Comparison of ENCODE assay signal across 8 mouse cellular contexts in the genomic region with DNA sequence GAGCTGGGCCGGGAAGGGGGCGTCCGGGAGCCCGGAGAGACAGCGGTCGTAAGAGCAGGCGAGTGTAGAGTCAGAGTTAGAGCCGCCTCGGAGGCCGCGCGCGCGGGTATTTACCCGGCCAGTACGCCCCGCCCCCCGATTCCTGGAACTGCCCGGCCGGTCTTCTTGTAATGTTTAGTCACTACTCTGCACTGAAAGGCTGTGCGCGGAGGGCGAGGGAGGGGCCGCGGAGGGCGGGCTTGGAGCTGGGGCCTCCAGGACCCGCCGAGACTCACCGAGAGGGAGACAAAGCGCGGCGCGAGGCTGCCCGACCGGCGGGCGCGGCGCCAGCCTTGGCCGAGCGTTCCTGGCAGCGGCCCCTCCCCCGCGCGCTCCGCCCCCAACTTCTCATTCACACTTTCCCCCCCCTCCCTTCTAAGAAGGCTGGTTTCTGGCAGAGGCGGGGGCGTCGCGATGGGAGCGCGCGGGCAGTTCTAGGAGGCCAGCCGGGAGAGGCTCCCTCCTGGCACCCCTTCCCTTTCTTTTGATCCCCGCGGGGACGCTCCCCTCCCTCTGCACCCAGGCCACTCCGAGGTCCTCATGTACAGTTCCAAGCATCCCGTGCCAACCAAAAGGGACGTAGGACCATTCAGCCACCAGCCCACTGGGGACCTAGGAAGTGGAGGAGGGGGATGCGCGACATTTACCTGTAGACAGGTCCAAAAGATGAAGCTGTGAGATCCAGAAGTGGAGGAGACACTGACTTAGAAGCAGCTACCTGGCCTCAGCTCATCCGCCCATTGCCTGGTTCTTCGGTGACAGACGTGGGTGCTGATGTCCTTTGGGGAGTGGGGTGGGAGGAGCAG. TPM values are rescaled to one million over a fixed set of nuclear protein-coding genes. Genes with fewer than 3 reads are reported as not detected.
DNase-seq lines count a peak whose midpoint lies in the region; ATAC-seq and TF ChIP-seq lines count a peak whose summit lies in the region.

No protein-coding gene starts in this region.

- WGBS in heart, embryonic 12.5 days, result under 1% methylated on average over 61 of the region's 65 CpGs
- WGBS in kidney, postnatal 0 days, result under 1% methylated on average over 52 of the region's 65 CpGs
- WGBS in liver, adult 2 months, result 1% methylated on average over 61 of the region's 65 CpGs
- under 1% methylated on average over 65 of the region's 65 CpGs for WGBS in stomach, embryonic 14.5 days

- no peak for TF ChIP-seq CTCF in kidney, postnatal 0 days (IDR thresholded peaks at IDR 0.05; ENCODE audit: low read depth)
- 0 out of 2 replicates have a peak, but pooled peaks have one; percentile 4 for TF ChIP-seq CTCF in liver, adult 2 months (IDR thresholded peaks at IDR 0.05; ENCODE audit: low read depth, low read length)

- ATAC-seq in heart, embryonic 12.5 days (ENCODE audit: insufficient number of reproducible peaks, low FRiP score), result peak; percentile 93
- ATAC-seq in kidney, postnatal 0 days (replicated peaks; ENCODE audit: low FRiP score, low read depth), result peak; percentile 87
- ATAC-seq in stomach, embryonic 14.5 days (ENCODE audit: insufficient number of reproducible peaks, insufficient read depth, low FRiP score, low read depth), result peak; percentile 94

- H3K4me1 ChIP-seq in erythroblast, embryonic 14.5 days (ENCODE audit: control insufficient read depth), result peaks cover 59% of the 10 kb centered on the region
- peaks cover 59% of the 10 kb centered on the region for H3K4me1 ChIP-seq in heart, embryonic 12.5 days (replicated peaks)
- H3K4me1 ChIP-seq in kidney, postnatal 0 days (replicated peaks; ENCODE audit: insufficient read depth, low read length), result peaks cover 27% of the 10 kb centered on the region
- H3K4me1 ChIP-seq in liver, adult 2 months (ENCODE audit: control insufficient read depth, insufficient read depth, low read length), result peaks cover 36% of the 10 kb centered on the region
- peaks cover 33% of the 10 kb centered on the region for H3K4me1 ChIP-seq in stomach, embryonic 14.5 days (ENCODE audit: control insufficient read depth, insufficient read depth, low read length)

- peaks cover 93% of the 10 kb centered on the region for H3K27me3 ChIP-seq in erythroblast, embryonic 14.5 days (ENCODE audit: control insufficient read depth)
- H3K27me3 ChIP-seq in heart, embryonic 12.5 days (replicated peaks), result peaks cover 34% of the 10 kb centered on the region
- no peaks in the 10 kb centered on the region for H3K27me3 ChIP-seq in kidney, postnatal 0 days (ENCODE audit: insufficient read depth, low read length)
- H3K27me3 ChIP-seq in liver, adult 2 months (ENCODE audit: control insufficient read depth, insufficient read depth, low read length), result no peaks in the 10 kb centered on the region
- no peaks in the 10 kb centered on the region for H3K27me3 ChIP-seq in myocyte (ENCODE audit: control insufficient read depth, insufficient read depth, insufficient read length)
- no peaks in the 10 kb centered on the region for H3K27me3 ChIP-seq in stomach, embryonic 14.5 days (ENCODE audit: control insufficient read depth, insufficient read depth, low read length)

- H3K9ac ChIP-seq in heart, embryonic 12.5 days, result peak overlapping the region; percentile 79
- peak overlapping the region; percentile 86 for H3K9ac ChIP-seq in kidney, postnatal 0 days (ENCODE audit: low read depth, low read length)
- H3K9ac ChIP-seq in liver, adult 2 months (ENCODE audit: low read depth, low read length), result peak overlapping the region; percentile 96
- peak overlapping the region; percentile 83 for H3K9ac ChIP-seq in stomach, embryonic 14.5 days (replicated peaks; ENCODE audit: low read depth, low read length)

- peaks cover 27% of the 10 kb centered on the region for H3K36me3 ChIP-seq in erythroblast, embryonic 14.5 days (ENCODE audit: control insufficient read depth)
- H3K36me3 ChIP-seq in heart, embryonic 12.5 days, result peaks cover 7% of the 10 kb centered on the region; the same call in 1 of the 2 replicates
- H3K36me3 ChIP-seq in kidney, postnatal 0 days (ENCODE audit: insufficient read depth, low read length), result no peaks in the 10 kb centered on the region
- H3K36me3 ChIP-seq in liver, adult 2 months (ENCODE audit: control insufficient read depth, insufficient read depth, low read length), result no peaks in the 10 kb centered on the region; the same call in 1 of the 2 replicates
- H3K36me3 ChIP-seq in myocyte (ENCODE audit: control insufficient read depth, insufficient read depth), result peaks cover 7% of the 10 kb centered on the region
- H3K36me3 ChIP-seq in stomach, embryonic 14.5 days (ENCODE audit: control insufficient read depth, insufficient read depth, low read length), result peaks cover 7% of the 10 kb centered on the region; the same call in 1 of the 2 replicates

- peak overlapping the region; percentile 76 for H3K4me3 ChIP-seq in erythroblast, embryonic 14.5 days (replicated peaks)
- peak overlapping the region; percentile 64 for H3K4me3 ChIP-seq in heart, embryonic 12.5 days
- H3K4me3 ChIP-seq in kidney, postnatal 0 days (replicated peaks; ENCODE audit: low read depth, low read length), result peak overlapping the region; percentile 79
- H3K4me3 ChIP-seq in liver, adult 2 months (ENCODE audit: insufficient read depth, low read depth, low read length), result peak overlapping the region; percentile 95
- peak overlapping the region; percentile 90 for H3K4me3 ChIP-seq in myocyte
- H3K4me3 ChIP-seq in stomach, embryonic 14.5 days (ENCODE audit: low read depth, low read length), result peak overlapping the region; percentile 46

- peak; percentile 96 for TF ChIP-seq POLR2A in liver, adult 2 months (IDR thresholded peaks at IDR 0.05; ENCODE audit: extremely low read depth, insufficient read depth, low read length)
- peak; percentile 87 for TF ChIP-seq POLR2A in myocyte (IDR thresholded peaks at IDR 0.05; ENCODE audit: insufficient read length, low read depth)

- peak overlapping the region; percentile 85 for H3K27ac ChIP-seq in heart, embryonic 12.5 days (ENCODE audit: poor library complexity, severe bottlenecking)
- peak overlapping the region; percentile 96 for H3K27ac ChIP-seq in kidney, postnatal 0 days
- peak overlapping the region; percentile 89 for H3K27ac ChIP-seq in liver, adult 2 months (replicated peaks; ENCODE audit: insufficient read depth, low read depth, low read length)
- H3K27ac ChIP-seq in stomach, embryonic 14.5 days (ENCODE audit: low read length), result peak overlapping the region; percentile 94

- H3K4me2 ChIP-seq in heart, embryonic 12.5 days, result peak overlapping the region; percentile 89
- H3K4me2 ChIP-seq in kidney, postnatal 0 days (ENCODE audit: low read length), result peak overlapping the region; percentile 96
- H3K4me2 ChIP-seq in myocyte (ENCODE audit: low read depth), result peak overlapping the region; percentile 98
- H3K4me2 ChIP-seq in stomach, embryonic 14.5 days (replicated peaks; ENCODE audit: low read depth, low read length), result peak overlapping the region; percentile 98

- peak overlapping the region; percentile 71 for H3ac ChIP-seq in myocyte (ENCODE audit: control insufficient read depth, insufficient read length)

- H3K79me2 ChIP-seq in liver, adult 2 months (ENCODE audit: control insufficient read depth, insufficient read depth, low read length), result peaks cover 21% of the 10 kb centered on the region
- H3K79me2 ChIP-seq in myocyte (ENCODE audit: control insufficient read depth, insufficient read depth), result peaks cover 32% of the 10 kb centered on the region

- DNase-seq in CD4-positive, CD25-positive, alpha-beta regulatory T cell, adult 2 months (ENCODE audit: low read depth, low spot score), result peak; percentile 94
- DNase-seq in brain, embryonic 18.5 days (ENCODE audit: low read depth, low spot score), result peak; percentile 77
- peak; percentile 99 for DNase-seq in kidney, postnatal 0 days (ENCODE audit: low spot score)
- peak; percentile 86 for DNase-seq in liver, adult 2 months (ENCODE audit: extremely low read depth, low read depth, low spot score)

- peaks cover 16% of the 10 kb centered on the region for H3K9me3 ChIP-seq in erythroblast, embryonic 14.5 days (ENCODE audit: control insufficient read depth, low read length)
- H3K9me3 ChIP-seq in heart, embryonic 12.5 days (replicated peaks), result no peaks in the 10 kb centered on the region
- H3K9me3 ChIP-seq in kidney, postnatal 0 days (replicated peaks; ENCODE audit: low read length), result no peaks in the 10 kb centered on the region
- H3K9me3 ChIP-seq in stomach, embryonic 14.5 days (ENCODE audit: control insufficient read depth, low read depth, low read length), result no peaks in the 10 kb centered on the region

TF ChIP-seq in myocyte, 11 proteins besides CTCF, POLR2A, EP300 and RAD21 (continues in another document):
- no peak for TF ChIP-seq E2F4 (IDR thresholded peaks at IDR 0.05; ENCODE audit: insufficient read depth)
- TF ChIP-seq MYOD1 (IDR thresholded peaks at IDR 0.05; ENCODE audit: control insufficient read depth in 1 of 3, insufficient read length in 2 of 3, low read depth in 2 of 3), result peak in 1 of 3 experiments; percentile 13
- TF ChIP-seq CEBPB (IDR thresholded peaks at IDR 0.05; ENCODE audit: insufficient read depth, poor library complexity, severe bottlenecking), result no peak
- no peak for TF ChIP-seq MAX (IDR thresholded peaks at IDR 0.05; ENCODE audit: low read depth)
- TF ChIP-seq TCF3 (IDR thresholded peaks at IDR 0.05; ENCODE audit: insufficient read length, low read depth), result no peak
- no peak for TF ChIP-seq SRF (IDR thresholded peaks at IDR 0.05; ENCODE audit: control insufficient read depth, insufficient read length, low read depth)
- no peak for TF ChIP-seq MYOG (IDR thresholded peaks at IDR 0.05; ENCODE audit: control insufficient read depth in 1 of 3, insufficient read depth in 1 of 3, insufficient read length in 2 of 3, low read depth in 2 of 3)
- no peak for TF ChIP-seq USF1 (IDR thresholded peaks at IDR 0.05; ENCODE audit: low read depth)
- peak; percentile 93 for TF ChIP-seq POLR2AphosphoS2 (IDR thresholded peaks at IDR 0.05; ENCODE audit: insufficient read length, low read depth)

RNA-seq across cellular contexts. Expression of gene Socs3, which starts 0.5 kb away (rescaled TPM):
- 1.9 and 2.0 TPM in 2 replicates for polyA plus RNA-seq in erythroblast, embryonic 14.5 days (2012)
- 7.1 and 8.0 TPM in 2 replicates for polyA plus RNA-seq in heart, embryonic 12.5 days (2016; fragmentation: Nextera tagmentation; extraction: Ambion mirVana)
- 11.7 and 14.4 TPM in 2 replicates for polyA plus RNA-seq in kidney, postnatal 0 days (2015; fragmentation: Nextera tagmentation; extraction: Ambion mirVana)
- total RNA-seq in liver, adult 2 months (2014; rRNA removed), result 2.0 and 2.4 TPM in 2 replicates
- 4.0 and 7.5 TPM in 2 replicates for polyA plus RNA-seq in liver, adult 2 months (2012; rRNA removed)
- 27.3 TPM for polyA plus RNA-seq in myocyte (2012; fragmentation: generic; extraction: Trizol)
- 9.2 and 11.5 TPM in 2 replicates for polyA plus RNA-seq in stomach, embryonic 14.5 days (2014; fragmentation: Nextera tagmentation; extraction: Ambion mirVana)

RNA-seq across cellular contexts. Expression of gene Pgs1, which starts 16.8 kb away (rescaled TPM):
- polyA plus RNA-seq in erythroblast, embryonic 14.5 days (2012), result 2.6 and 2.8 TPM in 2 replicates
- polyA plus RNA-seq in heart, embryonic 12.5 days (2016; fragmentation: Nextera tagmentation; extraction: Ambion mirVana), result 28.9 and 29.6 TPM in 2 replicates
- polyA plus RNA-seq in kidney, postnatal 0 days (2015; fragmentation: Nextera tagmentation; extraction: Ambion mirVana), result 29.6 and 32.0 TPM in 2 replicates
- 4.7 and 5.0 TPM in 2 replicates for total RNA-seq in liver, adult 2 months (2014; rRNA removed)
- 17.8 and 22.1 TPM in 2 replicates for polyA plus RNA-seq in liver, adult 2 months (2012; rRNA removed)
- 61.6 TPM for polyA plus RNA-seq in myocyte (2012; fragmentation: generic; extraction: Trizol)
- polyA plus RNA-seq in stomach, embryonic 14.5 days (2014; fragmentation: Nextera tagmentation; extraction: Ambion mirVana), result 30.6 and 30.8 TPM in 2 replicates

Comparison
In these comparisons a context has a peak if more than half of its experiments do, and no peak if none do; other contexts are left out.
1. Peak in every context shown above with its lines: DNase-seq, ATAC-seq, H3K4me3 ChIP-seq and H3K27ac ChIP-seq.